Mouse (Mus musculus): ENCODE measurements around the gene Mmaa.

The Mmaa gene

GRCm38 (mm10) chr8:79294610-79295275 is at the start of gene Mmaa:
Gene Mmaa (minus strand): TSS chr8:79294937.
- DNase-seq (ENCODE audit: low spot score): peak; percentile 97

GRCm38 (mm10) chr8:79341236-79341635 is 46.5 kb upstream of the Mmaa start:
- no peak for DNase-seq (ENCODE audit: low spot score)

- peak; percentile 48 for DNase-seq (ENCODE audit: low spot score)
Observed at GRCm38 (mm10) chr8:79339555-79339954, 44.8 kb upstream of the Mmaa start.

GRCm38 (mm10) chr8:79338619-79339018 is 43.9 kb upstream of the Mmaa start:
- DNase-seq (ENCODE audit: low spot score): no peak

GRCm38 (mm10) chr8:79332109-79332900 is 37.6 kb upstream of the Mmaa start:
- DNase-seq (ENCODE audit: low spot score): no peak

- DNase-seq (ENCODE audit: low spot score): no peak
Observed at GRCm38 (mm10) chr8:79331571-79331970, 36.8 kb upstream of the Mmaa start.

- DNase-seq (ENCODE audit: low spot score): no peak
Observed at GRCm38 (mm10) chr8:79331017-79331416, 36.3 kb upstream of the Mmaa start.

GRCm38 (mm10) chr8:79329735-79330134 is 35.0 kb upstream of the Mmaa start:
- no peak for DNase-seq (ENCODE audit: low spot score)

- no peak for DNase-seq (ENCODE audit: low spot score)
Observed at GRCm38 (mm10) chr8:79329182-79329581, 34.4 kb upstream of the Mmaa start.

- no peak for DNase-seq (ENCODE audit: low spot score)
Observed at GRCm38 (mm10) chr8:79325510-79325909, 30.8 kb upstream of the Mmaa start.

- DNase-seq (ENCODE audit: low spot score): no peak
Observed at GRCm38 (mm10) chr8:79324928-79325327, 30.2 kb upstream of the Mmaa start.

- DNase-seq (ENCODE audit: low spot score): no peak
Observed at GRCm38 (mm10) chr8:79324036-79324435, 29.3 kb upstream of the Mmaa start.

- no peak for DNase-seq (ENCODE audit: low spot score)
Observed at GRCm38 (mm10) chr8:79323121-79323520, 28.4 kb upstream of the Mmaa start.

- no peak for DNase-seq (ENCODE audit: low spot score)
Observed at GRCm38 (mm10) chr8:79310801-79311200, 16.1 kb upstream of the Mmaa start.

- DNase-seq (ENCODE audit: low spot score): no peak
Observed at GRCm38 (mm10) chr8:79305941-79306340, 11.2 kb upstream of the Mmaa start.

- no peak for DNase-seq (ENCODE audit: low spot score)
Observed at GRCm38 (mm10) chr8:79301548-79301947, 6.8 kb upstream of the Mmaa start.

- DNase-seq (ENCODE audit: low spot score): no peak
Observed at GRCm38 (mm10) chr8:79299704-79300103, 5.0 kb upstream of the Mmaa start.

- DNase-seq (ENCODE audit: low spot score): peak; percentile 67
Observed at GRCm38 (mm10) chr8:79297763-79298162, 3.0 kb upstream of the Mmaa start.

GRCm38 (mm10) chr8:79295276-79296105 is 754 bp upstream of the Mmaa start:
- no peak for DNase-seq (ENCODE audit: low spot score)

- no peak for DNase-seq (ENCODE audit: low spot score)
Observed at GRCm38 (mm10) chr8:79293841-79294240, 896 bp downstream of the Mmaa start.

- DNase-seq (ENCODE audit: low spot score): no peak
Observed at GRCm38 (mm10) chr8:79292712-79293264, 1.9 kb downstream of the Mmaa start.

GRCm38 (mm10) chr8:79289592-79289991 is 5.1 kb downstream of the Mmaa start:
- DNase-seq (ENCODE audit: low spot score): no peak
